Mouse (Mus musculus): ENCODE measurements around the gene Hip1r. TPM values are rescaled to one million over a fixed set of nuclear protein-coding genes. Genes with fewer than 3 reads are reported as not detected.

Hip1r gene
- polyA plus RNA-seq, 1 experiment = 40.9 TPM

DNA sequence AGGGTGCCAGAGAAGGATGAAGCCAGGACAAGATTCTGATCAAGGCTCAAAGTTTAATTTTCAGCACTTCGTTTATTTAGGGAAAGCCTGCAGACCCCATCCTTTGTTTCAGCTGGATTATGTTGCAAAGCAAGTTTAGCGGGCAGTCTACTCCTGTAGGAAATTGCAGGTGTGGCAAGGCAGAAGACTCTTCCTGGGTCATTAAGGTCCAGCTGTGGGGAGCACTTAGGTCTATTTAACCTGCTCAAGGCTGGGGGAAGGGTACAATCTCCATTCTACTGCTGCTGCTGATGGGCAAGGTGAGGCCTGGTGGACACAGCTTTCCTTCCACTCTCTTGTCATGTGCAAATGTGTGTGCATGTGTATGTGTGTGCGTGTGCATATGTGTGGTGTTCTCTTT lies 14.4 kb upstream of the Hip1r start:
- peaks cover 5% of the 10 kb centered on the region; the same call in 1 of the 2 replicates for H3K4me1 ChIP-seq (ENCODE audit: control insufficient read depth, insufficient read depth, insufficient read length, low read length)
- H3K36me3 ChIP-seq (ENCODE audit: control insufficient read depth, insufficient read depth, low read length) = no peaks in the 10 kb centered on the region
- no peaks in the 10 kb centered on the region for H3K27me3 ChIP-seq (ENCODE audit: control insufficient read depth, insufficient read depth, low read length)
- H3K27ac ChIP-seq (ENCODE audit: insufficient read depth, low read depth, low read length) = no peak overlapping the region
- TF ChIP-seq POLR2A (IDR thresholded peaks at IDR 0.05; ENCODE audit: low read depth, low read length) (no peak), CTCF (IDR thresholded peaks at IDR 0.05; ENCODE audit: extremely low read depth, insufficient read length, insufficient replicate concordance, low read depth, low read length) (no peak)
- no peak overlapping the region for H3K4me3 ChIP-seq (ENCODE audit: low read depth, low read length)
- 53% methylated on average over 3 of the region's 3 CpGs for WGBS

DNA sequence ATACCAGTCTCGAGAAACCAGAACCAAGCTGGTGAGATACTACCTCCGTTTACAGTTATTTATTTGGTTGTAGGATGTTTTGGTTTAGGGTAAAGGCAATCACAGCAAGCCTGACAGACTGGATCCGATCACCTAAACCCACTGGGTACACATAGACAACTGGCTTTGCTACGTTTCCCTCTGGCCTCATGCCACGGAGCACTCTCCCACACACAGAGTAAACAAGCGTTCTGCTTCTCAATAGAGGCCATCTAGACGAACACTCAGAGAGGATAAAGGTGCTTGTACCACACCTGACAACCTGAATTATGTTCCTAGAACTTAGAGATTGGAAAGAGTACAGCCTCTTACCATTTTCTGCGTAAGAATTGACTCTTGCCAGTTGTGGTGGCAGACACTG lies 13.3 kb upstream of the Hip1r start:
- Histone ChIP-seq H3K27me3 (ENCODE audit: control insufficient read depth, insufficient read depth, low read length) (no peaks in the 10 kb centered on the region), H3K4me1 (ENCODE audit: control insufficient read depth, insufficient read depth, insufficient read length, low read length) (peaks cover 5% of the 10 kb centered on the region; the same call in 1 of the 2 replicates), H3K27ac (ENCODE audit: insufficient read depth, low read depth, low read length) (no peak overlapping the region), H3K4me3 (ENCODE audit: low read depth, low read length) (no peak overlapping the region), H3K36me3 (ENCODE audit: control insufficient read depth, insufficient read depth, low read length) (no peaks in the 10 kb centered on the region)
- 36% methylated on average over 8 of the region's 8 CpGs for WGBS
- TF ChIP-seq POLR2A (IDR thresholded peaks at IDR 0.05; ENCODE audit: low read depth, low read length) = no peak
- no peak for TF ChIP-seq CTCF (IDR thresholded peaks at IDR 0.05; ENCODE audit: extremely low read depth, insufficient read length, insufficient replicate concordance, low read depth, low read length)

DNA sequence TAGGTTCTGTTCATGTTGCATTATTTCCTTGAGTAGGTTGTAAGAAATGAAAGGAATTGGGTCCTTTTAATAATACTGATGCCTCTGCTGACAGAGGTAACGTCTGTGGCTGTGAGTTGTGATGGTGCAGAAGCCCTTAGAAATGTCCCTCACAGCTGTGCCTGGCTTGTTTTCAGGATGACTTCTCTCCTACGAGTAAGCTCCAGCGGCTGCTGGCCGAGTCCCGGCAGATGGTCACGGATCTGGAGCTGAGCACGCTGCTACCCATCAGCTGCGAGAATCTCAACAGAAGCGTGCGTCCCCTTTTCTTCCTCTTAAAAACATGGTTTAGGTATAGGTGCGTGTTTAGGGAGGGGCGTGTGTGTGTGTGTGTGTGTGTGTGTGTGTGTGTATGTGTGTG lies 12.4 kb upstream of the Hip1r start:
- 87% methylated on average over 12 of the region's 12 CpGs for WGBS
- Histone ChIP-seq H3K4me1 (ENCODE audit: control insufficient read depth, insufficient read depth, insufficient read length, low read length) (peaks cover 5% of the 10 kb centered on the region; the same call in 1 of the 2 replicates), H3K4me3 (ENCODE audit: low read depth, low read length) (no peak overlapping the region), H3K27me3 (ENCODE audit: control insufficient read depth, insufficient read depth, low read length) (no peaks in the 10 kb centered on the region), H3K36me3 (ENCODE audit: control insufficient read depth, insufficient read depth, low read length) (no peaks in the 10 kb centered on the region), H3K27ac (ENCODE audit: insufficient read depth, low read depth, low read length) (no peak overlapping the region)
- TF ChIP-seq POLR2A (IDR thresholded peaks at IDR 0.05; ENCODE audit: low read depth, low read length) (no peak), CTCF (IDR thresholded peaks at IDR 0.05; ENCODE audit: extremely low read depth, insufficient read length, insufficient replicate concordance, low read depth, low read length) (no peak)

DNA sequence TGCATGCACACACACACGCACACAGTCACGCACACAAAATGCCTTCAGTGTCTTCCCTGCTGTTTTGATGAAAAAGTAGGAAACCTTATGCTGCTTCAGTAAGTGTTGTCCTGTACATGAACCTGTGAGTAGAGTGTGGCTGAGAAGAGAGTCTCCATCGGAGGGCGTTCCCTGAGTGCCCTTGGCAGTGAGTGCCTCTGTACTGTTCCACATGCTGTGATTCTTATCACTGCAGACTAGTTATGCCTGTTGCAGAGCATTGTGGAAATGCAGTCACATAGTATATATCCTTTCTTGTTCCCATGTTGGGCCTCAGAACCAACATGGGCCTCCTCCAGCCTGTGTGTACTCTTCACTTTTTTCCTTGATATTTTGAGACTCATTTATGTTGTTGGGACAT lies 9.2 kb upstream of the Hip1r start:
- no peaks in the 10 kb centered on the region for H3K36me3 ChIP-seq (ENCODE audit: control insufficient read depth, insufficient read depth, low read length)
- WGBS = 81% methylated on average over 4 of the region's 4 CpGs
- H3K27ac ChIP-seq (ENCODE audit: insufficient read depth, low read depth, low read length) = no peak overlapping the region
- no peaks in the 10 kb centered on the region for H3K27me3 ChIP-seq (ENCODE audit: control insufficient read depth, insufficient read depth, low read length)
- peaks cover 11% of the 10 kb centered on the region for H3K4me1 ChIP-seq (ENCODE audit: control insufficient read depth, insufficient read depth, insufficient read length, low read length)
- no peak for TF ChIP-seq CTCF (IDR thresholded peaks at IDR 0.05; ENCODE audit: extremely low read depth, insufficient read length, insufficient replicate concordance, low read depth, low read length)
- no peak for TF ChIP-seq POLR2A (IDR thresholded peaks at IDR 0.05; ENCODE audit: low read depth, low read length)
- H3K4me3 ChIP-seq (ENCODE audit: low read depth, low read length) = no peak overlapping the region

DNA sequence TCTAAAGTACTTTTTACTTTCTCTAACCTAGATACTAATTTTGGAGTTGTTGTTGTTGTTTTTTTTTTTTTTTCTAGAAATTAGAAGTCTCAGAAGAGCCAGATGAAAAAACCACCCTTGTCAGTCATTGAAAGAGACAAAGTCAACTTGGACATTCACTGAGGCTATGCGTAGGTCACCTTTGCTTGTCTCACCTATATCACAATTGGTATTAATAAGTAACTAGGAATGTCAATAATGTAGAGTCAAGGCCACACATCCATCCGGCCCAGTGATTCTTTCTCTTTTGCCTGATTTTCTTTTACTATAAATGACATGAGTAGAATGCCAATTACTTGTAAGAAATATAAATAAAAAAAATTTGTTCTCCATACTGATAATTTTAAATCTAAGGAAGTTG lies 6.7 kb upstream of the Hip1r start:
- H3K4me3 ChIP-seq (ENCODE audit: low read depth, low read length) = no peak overlapping the region
- H3K4me1 ChIP-seq (ENCODE audit: control insufficient read depth, insufficient read depth, insufficient read length, low read length) = peaks cover 14% of the 10 kb centered on the region
- 29% methylated on average over 2 of the region's 2 CpGs for WGBS
- H3K27ac ChIP-seq (ENCODE audit: insufficient read depth, low read depth, low read length) = no peak overlapping the region; the same call in 1 of the 2 replicates
- H3K36me3 ChIP-seq (ENCODE audit: control insufficient read depth, insufficient read depth, low read length) = no peaks in the 10 kb centered on the region
- no peaks in the 10 kb centered on the region for H3K27me3 ChIP-seq (ENCODE audit: control insufficient read depth, insufficient read depth, low read length)
- TF ChIP-seq CTCF (IDR thresholded peaks at IDR 0.05; ENCODE audit: extremely low read depth, insufficient read length, insufficient replicate concordance, low read depth, low read length) (no peak), POLR2A (IDR thresholded peaks at IDR 0.05; ENCODE audit: low read depth, low read length) (no peak)

DNA sequence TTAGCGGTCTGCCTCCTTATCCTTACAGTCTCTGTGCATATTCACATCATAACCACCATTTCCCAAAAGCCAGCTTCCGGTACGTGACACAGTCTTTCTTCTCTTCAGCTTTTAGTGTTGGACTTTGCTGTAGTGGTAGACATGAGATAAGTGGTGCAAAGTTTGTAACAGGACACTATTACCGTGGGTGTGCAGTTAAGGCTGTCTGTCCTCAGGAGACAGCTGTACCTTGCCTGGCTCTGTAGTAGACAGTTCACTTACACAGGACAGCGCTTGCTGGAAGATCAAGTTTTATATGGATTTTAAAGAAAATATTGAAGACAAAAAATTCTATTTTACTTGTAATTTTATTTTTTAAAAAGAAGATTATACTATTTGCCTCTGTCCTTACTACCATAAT lies 5.0 kb upstream of the Hip1r start:
- no peaks in the 10 kb centered on the region for H3K36me3 ChIP-seq (ENCODE audit: control insufficient read depth, insufficient read depth, low read length)
- no peak overlapping the region for H3K4me3 ChIP-seq (ENCODE audit: low read depth, low read length)
- H3K27me3 ChIP-seq (ENCODE audit: control insufficient read depth, insufficient read depth, low read length) = no peaks in the 10 kb centered on the region
- peak overlapping the region; percentile 87 for H3K27ac ChIP-seq (ENCODE audit: insufficient read depth, low read depth, low read length)
- peaks cover 17% of the 10 kb centered on the region for H3K4me1 ChIP-seq (ENCODE audit: control insufficient read depth, insufficient read depth, insufficient read length, low read length)
- TF ChIP-seq POLR2A (IDR thresholded peaks at IDR 0.05; ENCODE audit: low read depth, low read length) = no peak
- no peak for TF ChIP-seq CTCF (IDR thresholded peaks at IDR 0.05; ENCODE audit: extremely low read depth, insufficient read length, insufficient replicate concordance, low read depth, low read length)
- WGBS = 32% methylated on average over 5 of the region's 5 CpGs

DNA sequence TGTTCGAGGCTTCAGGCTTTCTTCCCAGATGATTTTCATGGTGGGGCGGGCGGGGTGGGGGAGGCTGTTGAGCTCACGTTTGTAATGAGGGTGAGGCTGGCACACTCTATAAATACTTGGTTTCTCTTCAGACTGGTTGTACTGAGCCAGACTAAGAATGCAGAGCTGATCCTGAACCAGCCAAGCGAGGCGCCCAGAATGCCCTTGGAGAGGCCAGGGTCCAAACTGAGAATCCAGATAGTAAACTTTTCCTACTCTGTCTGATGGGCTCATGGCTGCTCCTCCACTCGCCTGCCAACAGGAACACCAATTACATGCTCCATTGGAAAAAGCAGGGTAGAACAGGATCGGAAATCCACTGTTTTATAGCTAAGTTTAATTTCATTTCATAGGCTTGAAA lies 4.2 kb upstream of the Hip1r start:
- H3K36me3 ChIP-seq (ENCODE audit: control insufficient read depth, insufficient read depth, low read length) = no peaks in the 10 kb centered on the region
- H3K4me3 ChIP-seq (ENCODE audit: low read depth, low read length) = no peak overlapping the region
- H3K27ac ChIP-seq (ENCODE audit: insufficient read depth, low read depth, low read length) = peak overlapping the region; percentile 95
- TF ChIP-seq POLR2A (IDR thresholded peaks at IDR 0.05; ENCODE audit: low read depth, low read length) = no peak
- TF ChIP-seq CTCF (IDR thresholded peaks at IDR 0.05; ENCODE audit: extremely low read depth, insufficient read length, insufficient replicate concordance, low read depth, low read length) = no peak
- peaks cover 17% of the 10 kb centered on the region for H3K4me1 ChIP-seq (ENCODE audit: control insufficient read depth, insufficient read depth, insufficient read length, low read length)
- no peaks in the 10 kb centered on the region for H3K27me3 ChIP-seq (ENCODE audit: control insufficient read depth, insufficient read depth, low read length)
- WGBS = 35% methylated on average over 8 of the region's 8 CpGs

DNA sequence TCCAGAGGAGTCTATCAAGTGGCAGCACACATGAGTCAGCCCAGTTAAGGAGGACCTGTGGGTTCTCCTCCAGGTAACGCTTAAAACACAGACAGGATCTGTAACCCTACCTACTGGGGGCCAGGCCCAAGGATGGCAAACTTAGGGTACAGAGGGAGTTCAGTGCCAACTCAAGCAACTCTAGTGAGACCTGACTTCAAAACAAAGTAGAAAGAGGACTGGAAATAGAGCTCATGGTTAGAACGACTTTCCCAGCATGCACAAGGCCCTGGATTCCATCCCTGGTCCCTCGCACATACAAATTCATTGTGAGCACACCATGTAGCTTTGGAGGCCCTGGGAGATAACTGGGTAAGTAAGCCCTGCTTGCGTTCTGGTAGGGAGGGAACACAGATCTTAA lies 2.9 kb upstream of the Hip1r start:
- no peak overlapping the region for H3K4me3 ChIP-seq (ENCODE audit: low read depth, low read length)
- TF ChIP-seq CTCF (IDR thresholded peaks at IDR 0.05; ENCODE audit: extremely low read depth, insufficient read length, insufficient replicate concordance, low read depth, low read length) (no peak), POLR2A (IDR thresholded peaks at IDR 0.05; ENCODE audit: low read depth, low read length) (no peak)

More for the DNA sequence above, 2.9 kb upstream of the Hip1r start:
- no peak overlapping the region for H3K27ac ChIP-seq (ENCODE audit: insufficient read depth, low read depth, low read length)
- H3K27me3 ChIP-seq (ENCODE audit: control insufficient read depth, insufficient read depth, low read length) = no peaks in the 10 kb centered on the region
- H3K36me3 ChIP-seq (ENCODE audit: control insufficient read depth, insufficient read depth, low read length) = no peaks in the 10 kb centered on the region
- peaks cover 17% of the 10 kb centered on the region for H3K4me1 ChIP-seq (ENCODE audit: control insufficient read depth, insufficient read depth, insufficient read length, low read length)
- 86% methylated on average over 4 of the region's 4 CpGs for WGBS
